Mouse (Mus musculus): Measurements from ENCODE around the gene Nr5a2.

Nr5a2 gene

GRCm38 (mm10) chr1:136948511-136949275 is 11.6 kb downstream of the Nr5a2 start:
- WGBS, result 1% methylated on average over 61 of the region's 61 CpGs

GRCm38 (mm10) chr1:136948127-136948422 is 12.2 kb downstream of the Nr5a2 start:
- WGBS, result 3% methylated on average over 7 of the region's 7 CpGs

- 10% methylated on average over 20 of the region's 20 CpGs for WGBS
Measured at GRCm38 (mm10) chr1:136947394-136948126, 12.7 kb downstream of the Nr5a2 start.

GRCm38 (mm10) chr1:136946806-136947393 is 13.3 kb downstream of the Nr5a2 start:
- 6% methylated on average over 18 of the region's 18 CpGs for WGBS

- WGBS, result 10% methylated on average over 8 of the region's 8 CpGs
Measured at GRCm38 (mm10) chr1:136946404-136946803, 13.8 kb downstream of the Nr5a2 start.

- WGBS, result 8% methylated on average over 10 of the region's 10 CpGs
Measured at GRCm38 (mm10) chr1:136945876-136946275, 14.4 kb downstream of the Nr5a2 start.

- 22% methylated on average over 7 of the region's 7 CpGs for WGBS
Measured at GRCm38 (mm10) chr1:136945426-136945825, 14.8 kb downstream of the Nr5a2 start.

GRCm38 (mm10) chr1:136940603-136941002 is 19.6 kb downstream of the Nr5a2 start:
- 82% methylated on average over 5 of the region's 5 CpGs for WGBS

- 94% methylated on average over 1 of the region's 1 CpGs for WGBS
Measured at GRCm38 (mm10) chr1:136939220-136939619, 21.0 kb downstream of the Nr5a2 start.

GRCm38 (mm10) chr1:136935960-136936324 is 24.3 kb downstream of the Nr5a2 start:
- WGBS, result 72% methylated on average over 9 of the region's 9 CpGs

- 88% methylated on average over 8 of the region's 8 CpGs for WGBS
Measured at GRCm38 (mm10) chr1:136935316-136935959, 24.8 kb downstream of the Nr5a2 start.

- WGBS, result 94% methylated on average over 10 of the region's 10 CpGs
Measured at GRCm38 (mm10) chr1:136934051-136934450, 26.2 kb downstream of the Nr5a2 start.

GRCm38 (mm10) chr1:136931026-136931425 is 29.2 kb downstream of the Nr5a2 start:
- WGBS, result 98% methylated on average over 5 of the region's 5 CpGs

- WGBS, result 98% methylated on average over 6 of the region's 6 CpGs
Measured at GRCm38 (mm10) chr1:136929743-136930142, 30.5 kb downstream of the Nr5a2 start.

GRCm38 (mm10) chr1:136927428-136927827 is 32.8 kb downstream of the Nr5a2 start:
- 66% methylated on average over 9 of the region's 9 CpGs for WGBS

- WGBS, result 39% methylated on average over 3 of the region's 3 CpGs
Measured at GRCm38 (mm10) chr1:136926026-136926425, 34.2 kb downstream of the Nr5a2 start.

GRCm38 (mm10) chr1:136920089-136920488 is 40.2 kb downstream of the Nr5a2 start:
- 92% methylated on average over 4 of the region's 4 CpGs for WGBS

GRCm38 (mm10) chr1:136918791-136919190 is 41.5 kb downstream of the Nr5a2 start:
- WGBS, result 58% methylated on average over 9 of the region's 9 CpGs

- 25% methylated on average over 11 of the region's 11 CpGs for WGBS
Measured at GRCm38 (mm10) chr1:136915438-136915837, 44.8 kb downstream of the Nr5a2 start.

- WGBS, result 91% methylated on average over 10 of the region's 10 CpGs
Measured at GRCm38 (mm10) chr1:136911996-136912395, 48.3 kb downstream of the Nr5a2 start.

GRCm38 (mm10) chr1:136911594-136911860 is 48.7 kb downstream of the Nr5a2 start:
- WGBS, result 79% methylated on average over 2 of the region's 2 CpGs

- 91% methylated on average over 12 of the region's 12 CpGs for WGBS
Measured at GRCm38 (mm10) chr1:136910741-136911593, 49.3 kb downstream of the Nr5a2 start.
